Mouse (Mus musculus) midbrain, embryonic 16.5 days (tissue): Measurements from ENCODE around the gene Ssbp2. TPM values are rescaled to one million over a fixed set of nuclear protein-coding genes. Genes with fewer than 3 reads are reported as not detected.
A peak's percentile ranks its signal among the peaks of the same experiment; 100 is the strongest.

Experiments
- ATAC-seq: fragments of 200-750 bp; cut with Nextera tagmentation; 2 replicates; pipeline ENCODE4 v1.8.0; 2017; ENCODE audit warnings: moderate TSS enrichment
- H3K27ac ChIP-seq: fragments of 300-500 bp; sonication (generic); 2 replicates; pipeline ENCODE4 v1.5.1; 2014; ENCODE audit warnings: mild to moderate bottlenecking, low read length, mixed read lengths
- H3K27me3 ChIP-seq: fragments of 300-500 bp; sonication (generic); 2 replicates; pipeline ENCODE4 v1.6.1; 2014; ENCODE audit warnings: low read depth, low read length, mixed read lengths; ENCODE audit not compliant: control insufficient read depth, insufficient read depth
- H3K36me3 ChIP-seq: fragments of 300-500 bp; sonication (generic); 2 replicates; pipeline ENCODE4 v1.6.1; 2014; ENCODE audit warnings: mild to moderate bottlenecking, low read length, moderate library complexity, mixed read lengths; ENCODE audit not compliant: control insufficient read depth, insufficient read depth
- H3K4me1 ChIP-seq: fragments of 300-500 bp; sonication (generic); 2 replicates; pipeline ENCODE4 v1.6.1; 2014; ENCODE audit warnings: mild to moderate bottlenecking, low read length, mixed read lengths; ENCODE audit not compliant: control insufficient read depth, insufficient read depth
- H3K4me2 ChIP-seq: fragments of 300-500 bp; sonication (generic); 2 replicates; pipeline ENCODE4 v1.6.1; 2014; ENCODE audit warnings: mild to moderate bottlenecking, low read length, mixed read lengths
- H3K4me3 ChIP-seq: fragments of 300-500 bp; sonication (generic); 2 replicates; pipeline ENCODE4 v1.5.1; 2014; ENCODE audit warnings: low read depth, mild to moderate bottlenecking, low read length, moderate library complexity, mixed read lengths
- H3K9ac ChIP-seq: fragments of 300-500 bp; sonication (generic); 2 replicates; pipeline ENCODE4 v1.6.1; 2014; ENCODE audit warnings: low read depth, low read length, mixed read lengths
- H3K9me3 ChIP-seq: fragments of 300-500 bp; sonication (generic); replicated peaks from 2 replicates; pipeline ENCODE4 v1.6.1; 2014; ENCODE audit warnings: mild to moderate bottlenecking, low read length, mixed read lengths; ENCODE audit not compliant: control insufficient read depth, poor library complexity, severe bottlenecking
- WGBS: fragments of 180-500 bp; shearing (Covaris S2); extraction: QIAGEN DNeasy Blood & Tissue Kit; methylation state at CpG from one replicate; pipeline ENCODE4 v1.1.7; 2014; 5-methylcytosine and 5-hydroxymethylcytosine counted together
- polyA plus RNA-seq: library from polyadenylated mRNA; unstranded; fragments of >200 nt; fragmentation: Nextera tagmentation; extraction: Ambion mirVana; gene quantifications from 2 replicates; pipeline ENCODE4 v1.2.1, GENCODE M21; 2015

Ssbp2 gene
- polyA plus RNA-seq, 1 experiment from 2014 or later, result 255 TPM

- Histone ChIP-seq H3K9me3 (no peaks in the 10 kb centered on the region), H3K27ac (no peak overlapping the region), H3K4me2 (no peak overlapping the region), H3K36me3 (no peaks in the 10 kb centered on the region), H3K4me3 (no peak overlapping the region), H3K4me1 (peaks cover under 1% of the 10 kb centered on the region; the same call in 1 of the 2 replicates), H3K27me3 (no peaks in the 10 kb centered on the region), H3K9ac (no peak overlapping the region)
- no peak for ATAC-seq
- 57% methylated on average over 3 of the region's 3 CpGs for WGBS
Observed at GRCm38 (mm10) chr13:91437931-91438330, 22.2 kb upstream of the Ssbp2 start.

GRCm38 (mm10) chr13:91441476-91441875 lies 18.6 kb upstream of the Ssbp2 start:
- H3K9ac ChIP-seq, result no peak overlapping the region
- H3K36me3 ChIP-seq, result no peaks in the 10 kb centered on the region
- no peaks in the 10 kb centered on the region for H3K4me1 ChIP-seq
- H3K27ac ChIP-seq, result no peak overlapping the region
- no peak overlapping the region for H3K4me2 ChIP-seq
- H3K27me3 ChIP-seq, result no peaks in the 10 kb centered on the region
- ATAC-seq, result no peak
- 94% methylated on average over 5 of the region's 5 CpGs for WGBS
- H3K4me3 ChIP-seq, result no peak overlapping the region
- no peaks in the 10 kb centered on the region for H3K9me3 ChIP-seq

GRCm38 (mm10) chr13:91446728-91447127 lies 13.4 kb upstream of the Ssbp2 start:
- Histone ChIP-seq H3K9ac (no peak overlapping the region), H3K27me3 (no peaks in the 10 kb centered on the region), H3K4me3 (no peak overlapping the region), H3K4me1 (no peaks in the 10 kb centered on the region), H3K36me3 (no peaks in the 10 kb centered on the region), H3K9me3 (no peaks in the 10 kb centered on the region), H3K27ac (no peak overlapping the region), H3K4me2 (no peak overlapping the region)
- WGBS, result 96% methylated on average over 2 of the region's 2 CpGs
- ATAC-seq, result no peak

GRCm38 (mm10) chr13:91448936-91449335 lies 11.1 kb upstream of the Ssbp2 start:
- Histone ChIP-seq H3K4me2 (no peak overlapping the region), H3K27ac (no peak overlapping the region), H3K36me3 (no peaks in the 10 kb centered on the region), H3K9ac (no peak overlapping the region), H3K4me1 (no peaks in the 10 kb centered on the region), H3K4me3 (no peak overlapping the region), H3K27me3 (no peaks in the 10 kb centered on the region), H3K9me3 (no peaks in the 10 kb centered on the region)
- WGBS, result 80% methylated on average over 5 of the region's 5 CpGs
- ATAC-seq, result 0 out of 2 replicates have a peak, but pooled peaks have one; percentile 25

- Histone ChIP-seq H3K4me2 (no peak overlapping the region), H3K27me3 (no peaks in the 10 kb centered on the region), H3K4me3 (no peak overlapping the region), H3K9me3 (no peaks in the 10 kb centered on the region), H3K9ac (no peak overlapping the region), H3K4me1 (no peaks in the 10 kb centered on the region; the same call in 1 of the 2 replicates), H3K27ac (no peak overlapping the region), H3K36me3 (no peaks in the 10 kb centered on the region)
- no peak for ATAC-seq
- WGBS, result 73% methylated on average over 3 of the region's 3 CpGs
Observed at GRCm38 (mm10) chr13:91451405-91452166, 8.5 kb upstream of the Ssbp2 start.

- H3K4me1 ChIP-seq, result no peaks in the 10 kb centered on the region; the same call in 1 of the 2 replicates
- WGBS, result 90% methylated on average over 3 of the region's 3 CpGs
- H3K36me3 ChIP-seq, result no peaks in the 10 kb centered on the region
- no peak overlapping the region for H3K9ac ChIP-seq
- no peak overlapping the region for H3K4me2 ChIP-seq
- no peak overlapping the region for H3K4me3 ChIP-seq
- no peaks in the 10 kb centered on the region for H3K9me3 ChIP-seq
- no peaks in the 10 kb centered on the region for H3K27me3 ChIP-seq
- ATAC-seq, result no peak
- no peak overlapping the region for H3K27ac ChIP-seq
Observed at GRCm38 (mm10) chr13:91452269-91452668, 7.8 kb upstream of the Ssbp2 start.

- Histone ChIP-seq H3K27ac (no peak overlapping the region), H3K9me3 (no peaks in the 10 kb centered on the region), H3K27me3 (no peaks in the 10 kb centered on the region), H3K4me1 (no peaks in the 10 kb centered on the region; the same call in 1 of the 2 replicates), H3K9ac (no peak overlapping the region), H3K36me3 (no peaks in the 10 kb centered on the region), H3K4me2 (no peak overlapping the region), H3K4me3 (no peak overlapping the region)
- 92% methylated on average over 3 of the region's 3 CpGs for WGBS
- ATAC-seq, result no peak
Observed at GRCm38 (mm10) chr13:91453236-91453635, 6.8 kb upstream of the Ssbp2 start.

GRCm38 (mm10) chr13:91456041-91456440 lies 4.0 kb upstream of the Ssbp2 start:
- Histone ChIP-seq H3K4me2 (no peak overlapping the region), H3K27me3 (no peaks in the 10 kb centered on the region), H3K9ac (no peak overlapping the region), H3K4me1 (peaks cover 11% of the 10 kb centered on the region), H3K4me3 (no peak overlapping the region), H3K9me3 (no peaks in the 10 kb centered on the region), H3K36me3 (no peaks in the 10 kb centered on the region), H3K27ac (no peak overlapping the region)
- no peak for ATAC-seq
- 46% methylated on average over 2 of the region's 2 CpGs for WGBS

- Histone ChIP-seq H3K27ac (no peak overlapping the region), H3K4me1 (peaks cover 11% of the 10 kb centered on the region), H3K36me3 (no peaks in the 10 kb centered on the region), H3K9ac (no peak overlapping the region), H3K4me2 (no peak overlapping the region), H3K9me3 (no peaks in the 10 kb centered on the region), H3K27me3 (no peaks in the 10 kb centered on the region), H3K4me3 (no peak overlapping the region)
- WGBS, result 71% methylated on average over 3 of the region's 3 CpGs
- ATAC-seq, result no peak
Observed at GRCm38 (mm10) chr13:91456735-91457134, 3.3 kb upstream of the Ssbp2 start.
